Mouse (Mus musculus) MEL (cell line): ENCODE results near the gene Syn3.

Experiments
- CHD1 ChIP-seq: IDR thresholded peaks from 2 replicates; pipeline ENCODE4 v1.6.1; 2012; ENCODE audit warnings: low read depth, mild to moderate bottlenecking, inconsistent platforms, low read length, improper control_type of control experiment
- CTCF ChIP-seq, 3 experiments: IDR thresholded peaks in 2 of 3; conservative IDR thresholded peaks in 1 of 3; 2 replicates each; pipeline ENCODE4 v1.5.1; 2011 to 2012; ENCODE audit warnings: low read length in 3 of 3, low read depth in 2 of 3, mild to moderate bottlenecking in 2 of 3, improper control_type of control experiment in 1 of 3, inconsistent platforms in 1 of 3, mixed read lengths in 1 of 3, moderate library complexity in 1 of 3; ENCODE audit not compliant: control insufficient read depth in 1 of 3, insufficient read depth in 1 of 3, poor library complexity in 1 of 3, severe bottlenecking in 1 of 3
- ELF1 ChIP-seq: IDR thresholded peaks from 2 replicates; pipeline ENCODE4 v1.6.1; 2014; ENCODE audit warnings: low read depth, mild to moderate bottlenecking, inconsistent platforms, low read length, improper control_type of control experiment, moderate library complexity
- EP300 ChIP-seq, 2 experiments: IDR thresholded peaks; 2 replicates each; pipeline ENCODE4 v1.6.1; 2011; ENCODE audit warnings: improper control_type of control experiment in 2 of 2, low read length in 2 of 2, low read depth in 1 of 2, mild to moderate bottlenecking in 1 of 2
- ETS1 ChIP-seq: IDR thresholded peaks from 2 replicates; pipeline ENCODE4 v1.6.1; 2012; ENCODE audit warnings: low read depth, mild to moderate bottlenecking, inconsistent platforms, low read length, improper control_type of control experiment, moderate library complexity
- JUND ChIP-seq: IDR thresholded peaks from 2 replicates; pipeline ENCODE4 v1.6.1; 2011; ENCODE audit warnings: low read depth, mild to moderate bottlenecking, improper control_type of control experiment, low read length
- NELFE ChIP-seq: IDR thresholded peaks from 2 replicates; pipeline ENCODE4 v1.6.1; 2011; ENCODE audit warnings: low read depth, low read length, improper control_type of control experiment
- POLR2A ChIP-seq, 2 experiments: IDR thresholded peaks; 2 replicates each; pipeline ENCODE4 v1.6.1; 2011 to 2012; ENCODE audit warnings: low read length in 2 of 2, mild to moderate bottlenecking in 2 of 2, control low read depth in 1 of 2, improper control_type of control experiment in 1 of 2, low read depth in 1 of 2, moderate library complexity in 1 of 2; ENCODE audit not compliant: control insufficient read depth in 1 of 2, insufficient read depth in 1 of 2, poor library complexity in 1 of 2
- ZNF384 ChIP-seq: IDR thresholded peaks from 2 replicates; pipeline ENCODE4 v1.6.1; 2012; ENCODE audit warnings: low read depth, mild to moderate bottlenecking, inconsistent platforms, low read length, improper control_type of control experiment

GRCm38 (mm10) chr10:86328691-86329090 lies 170.0 kb downstream of the Syn3 start:
- TF ChIP-seq CTCF (IDR thresholded peaks at IDR 0.05 in 2 of 3, conservative IDR thresholded peaks at IDR 0.05 in 1 of 3; ENCODE audit: control insufficient read depth in 1 of 3, insufficient read depth in 1 of 3, low read depth in 2 of 3, low read length in 3 of 3, poor library complexity in 1 of 3, severe bottlenecking in 1 of 3) (no peak), ELF1 (no peak), POLR2A (IDR thresholded peaks at IDR 0.05; ENCODE audit: control insufficient read depth in 1 of 2, insufficient read depth in 1 of 2, low read depth in 1 of 2, low read length in 2 of 2, poor library complexity in 1 of 2) (no peak), ETS1 (no peak), NELFE (no peak), CHD1 (no peak), JUND (no peak), EP300 (IDR thresholded peaks at IDR 0.05; ENCODE audit: low read depth in 1 of 2, low read length in 2 of 2) (no peak), ZNF384 (no peak)
